ENCODE assay signal across 27 mouse cellular contexts in the genomic region with DNA sequence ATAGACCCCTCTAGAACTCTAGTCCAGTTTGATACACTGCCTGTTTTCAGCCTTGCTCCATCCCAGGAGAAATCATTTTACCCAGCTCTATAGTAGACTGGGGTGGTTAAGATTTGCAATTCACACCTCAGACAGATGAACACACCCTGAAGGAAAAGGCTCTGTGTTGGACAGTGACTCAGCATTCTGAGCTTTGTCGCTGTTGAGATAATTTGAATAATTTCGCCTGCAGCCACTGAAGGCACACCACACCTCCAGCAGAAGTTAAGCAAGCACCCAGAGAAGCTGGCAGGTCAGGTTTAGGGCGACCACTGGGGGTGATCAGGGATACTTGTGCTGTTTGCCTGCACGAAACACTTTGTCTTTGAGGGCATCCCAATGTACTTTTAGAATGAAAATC. TPM values are rescaled to one million over a fixed set of nuclear protein-coding genes. Genes with fewer than 3 reads are reported as not detected.
A peak's percentile ranks its signal among the peaks of the same experiment; 100 is the strongest.
DNase-seq lines count a peak whose midpoint lies in the region; TF ChIP-seq lines count a peak whose summit lies in the region.
"Had no signal": no experiment of that assay in that cellular context is flagged by ENCODE, and none has a peak within 500 bp of the region (broad histone marks: within the 10 kb centered on the region; RNA-seq: fewer than 3 reads in every experiment).

No protein-coding gene starts in this region.

- no peaks in the 10 kb centered on the region for H3K79me2 ChIP-seq in MEL (ENCODE audit: control insufficient read depth, insufficient read depth, low read length, poor library complexity)

- H3K36me3 ChIP-seq in MEL (ENCODE audit: control insufficient read depth in 1 of 2, insufficient read depth in 2 of 2, low read length in 2 of 2) = peaks cover 0 to 10% of the 10 kb centered on the region in 2 experiments; a peak in 2 of 4 replicates
- H3K36me3 ChIP-seq: embryonic facial prominence, embryonic 10.5 days; limb, embryonic 15.5 days; midbrain, embryonic 10.5 days; neural tube, embryonic 13.5 days had no signal

- no peak overlapping the region for H3K9ac ChIP-seq in MEL (ENCODE audit: control insufficient read depth, low read depth, low read length, poor library complexity, severe bottlenecking)
- H3K9ac ChIP-seq: forebrain, postnatal 0 days; hindbrain, embryonic 14.5 days; limb, embryonic 15.5 days; lung, embryonic 14.5 days; neural tube, embryonic 13.5 days had no signal

- intact Hi-C loops in gastrocnemius, postnatal 14 days (cut with DNase I; ENCODE audit: low total_unique reads) = no loop called here

- TF ChIP-seq EP300 in MEL (IDR thresholded peaks at IDR 0.05; ENCODE audit: low read depth in 1 of 2, low read length in 2 of 2) = peak; percentile 13 to 32; a peak in 1 of 4 replicates

- TF ChIP-seq RAD21 in MEL (IDR thresholded peaks at IDR 0.05; ENCODE audit: low read depth, low read length) = no peak

- H3K4me3 ChIP-seq in MEL (ENCODE audit: control insufficient read depth in 1 of 2, insufficient read depth in 1 of 2, low read depth in 2 of 2, low read length in 2 of 2) = no peak overlapping the region
- H3K4me3 ChIP-seq: embryonic facial prominence, embryonic 10.5 days; left cerebral cortex, adult 2 months; limb, embryonic 15.5 days; midbrain, embryonic 10.5 days; myocyte; neural tube, embryonic 13.5 days had no signal

- no peaks in the 10 kb centered on the region for H3K9me3 ChIP-seq in MEL (replicated peaks; ENCODE audit: insufficient read depth, low read length)
- H3K9me3 ChIP-seq: embryonic facial prominence, embryonic 10.5 days; limb, embryonic 15.5 days; midbrain, embryonic 10.5 days; neural tube, embryonic 13.5 days had no signal

- no peak for TF ChIP-seq POLR2A in MEL (IDR thresholded peaks at IDR 0.05; ENCODE audit: control insufficient read depth in 1 of 2, insufficient read depth in 1 of 2, low read depth in 1 of 2, low read length in 2 of 2, poor library complexity in 1 of 2)

- no peak; a peak in 1 of 6 replicates for TF ChIP-seq CTCF in MEL (IDR thresholded peaks at IDR 0.05 in 2 of 3, conservative IDR thresholded peaks at IDR 0.05 in 1 of 3; ENCODE audit: control insufficient read depth in 1 of 3, insufficient read depth in 1 of 3, low read depth in 2 of 3, low read length in 3 of 3, poor library complexity in 1 of 3, severe bottlenecking in 1 of 3)

- no peaks in the 10 kb centered on the region for H3K27me3 ChIP-seq in MEL (ENCODE audit: control insufficient read depth in 1 of 2, insufficient read depth in 2 of 2, low read length in 2 of 2)
- H3K27me3 ChIP-seq: limb, embryonic 15.5 days; neural tube, embryonic 13.5 days had no signal

- H3K27ac ChIP-seq in MEL (ENCODE audit: control insufficient read depth, low read depth, low read length) = no peak overlapping the region
- H3K27ac ChIP-seq: embryonic facial prominence, embryonic 10.5 days; hindbrain, embryonic 14.5 days; kidney, postnatal 0 days; left cerebral cortex, adult 2 months; limb, embryonic 15.5 days; midbrain, embryonic 10.5 days had no signal

- peaks cover 6 to 14% of the 10 kb centered on the region in 2 experiments; a peak in 3 of 4 replicates for H3K4me1 ChIP-seq in MEL (ENCODE audit: control insufficient read depth in 1 of 2, insufficient read depth in 2 of 2, low read length in 2 of 2)
- H3K4me1 ChIP-seq: limb, embryonic 15.5 days had no signal

- DNase-seq in 3134 (ENCODE audit: extremely low read depth, insufficient read length, low spot score) = peak; percentile 21
- DNase-seq in A20 (ENCODE audit: low read depth, low spot score) = peak; percentile 79
- peak; percentile 80 for DNase-seq in MEL (ENCODE audit: low read depth, low spot score)
- DNase-seq in c-Kit-positive CD71-positive TER-119-positive erythroid progenitor cells, embryonic 14.5 days (ENCODE audit: low spot score) = peak; percentile 25
- DNase-seq in lung, postnatal 10 days = no peak
- DNase-seq in right cerebral cortex, postnatal 25 days = no peak
- no peak for DNase-seq in gastrocnemius, postnatal 14 days
- DNase-seq in heart, adult 18-20 months = no peak
- DNase-seq: adrenal gland, adult 8-10 months; cerebellum, adult 8-10 months; gastrocnemius, postnatal 36 days; heart, postnatal 4 days; kidney, adult 18-20 months; left cerebral cortex, postnatal 4 days; lung, embryonic 14.5 days; lung, postnatal 36 days; thymus, postnatal 25 days had no signal

TF ChIP-seq in MEL, 35 proteins besides CTCF, POLR2A, EP300 and RAD21:
- TF ChIP-seq HCFC1 (IDR thresholded peaks at IDR 0.05; ENCODE audit: low read depth, low read length) (no peak), GABPA (IDR thresholded peaks at IDR 0.05; ENCODE audit: low read depth, low read length) (peak; percentile 79), ZC3H11A (IDR thresholded peaks at IDR 0.05; ENCODE audit: low read depth, low read length) (no peak)

RNA-seq across cellular contexts. Expression of gene Rec114, which starts 4.4 kb away (rescaled TPM):
- 112 and 135 TPM in 2 replicates for total RNA-seq in MEL (2012; rRNA removed)
- 100 to 1,000 TPM in 1 of 2 experiments, not detected in 1; 111 TPM for polyA plus RNA-seq in MEL (2012; ENCODE audit: insufficient read depth in 1 of 2, insufficient read length in 2 of 2, low read depth in 1 of 2, low replicate concordance in 2 of 2, missing spikeins in 1 of 2)
- under 1 TPM in 1 of 2 experiments, not detected in 1; 0.45 TPM for total RNA-seq in gastrocnemius, postnatal 14 days (2021)
- total RNA-seq in heart, adult 18-20 months (2021) = 1 to 10 TPM; 2.3 to 2.7 TPM
- total RNA-seq: gastrocnemius, postnatal 36 days had no signal
- polyA plus RNA-seq: activated CD4-positive, CD25-positive, alpha-beta regulatory T cell, adult 4 months had no signal

Comparison
In these comparisons a context has a peak if more than half of its experiments do, and no peak if none do; other contexts are left out.
1. DNase-seq: peak in 3134 (single experiment), A20 (single experiment), MEL (single experiment) and c-Kit-positive CD71-positive TER-119-positive erythroid progenitor cells, embryonic 14.5 days (single experiment); none in lung, postnatal 10 days (single experiment), right cerebral cortex, postnatal 25 days (single experiment), gastrocnemius, postnatal 14 days (single experiment) and heart, adult 18-20 months (0 of 2).
2. RNA of gene Rec114, which starts 4.4 kb away (total RNA-seq): 112 to 135 TPM in MEL; 2.3 to 2.7 TPM in heart, adult 18-20 months and 0.45 TPM in gastrocnemius, postnatal 14 days; every median in the first group is over 10 times any median in the second.